Mouse (Mus musculus) megakaryocyte-erythroid progenitor cell, adult 5 weeks (primary cell): ENCODE results near the gene Cpb1. TPM values are rescaled to one million over a fixed set of nuclear protein-coding genes. Genes with fewer than 3 reads are reported as not detected.

Source experiments
- polyA plus RNA-seq: library from polyadenylated mRNA; stranded (reverse); fragments of >175 nt; gene quantifications from 2 replicates; pipeline ENCODE4 v1.2.3, GENCODE M21; 2012

Gene Cpb1
- not detected in 2 replicates for polyA plus RNA-seq

GRCm38 (mm10) chr3:20275633-20276032 is at the start of gene Cpb1:
TSS of gene Cpb1 (minus strand) at chr3:20275733.

GRCm38 (mm10) chr3:20242050-20242449 is 33.5 kb downstream of the Cpb1 start, which contains the start of gene Cpa3:
TSS of gene Cpa3 (minus strand) at chr3:20242181.

Other genes with a start within 250 kb of the Cpb1 start
- 25.2 and 30.5 TPM in 2 replicates for gene Hps3, start 240.4 kb downstream of the Cpb1 start, polyA plus RNA-seq
- 10.4 and 11.6 TPM in 2 replicates for gene Hltf, start 217.9 kb downstream of the Cpb1 start, polyA plus RNA-seq
- gene Gyg, start 120.4 kb downstream of the Cpb1 start, polyA plus RNA-seq: 17.6 and 21.0 TPM in 2 replicates
- gene Cpa3, start 33.6 kb downstream of the Cpb1 start, polyA plus RNA-seq: 6.0 and 6.3 TPM in 2 replicates
- gene Agtr1b, start 91.4 kb upstream of the Cpb1 start, polyA plus RNA-seq: not detected in 2 replicates